Mouse (Mus musculus) heart, embryonic 11.5 days (tissue): ENCODE measurements around the gene Tln2. TPM values are rescaled to one million over a fixed set of nuclear protein-coding genes. Genes with fewer than 3 reads are reported as not detected.

Experiments used
- ATAC-seq: fragments of 200-750 bp; cut with Nextera tagmentation; replicated peaks from 2 replicates; pipeline ENCODE4 v1.8.0; 2017; ENCODE audit warnings: moderate library complexity; ENCODE audit not compliant: insufficient number of reproducible peaks, low FRiP score, low TSS enrichment
- H3K27ac ChIP-seq: fragments of 300-500 bp; sonication (generic); 2 replicates; pipeline ENCODE4 v1.5.1; 2014; ENCODE audit warnings: mild to moderate bottlenecking, low read depth, low read length
- H3K27me3 ChIP-seq: fragments of 300-500 bp; sonication (generic); 2 replicates; pipeline ENCODE4 v1.6.1; 2014; ENCODE audit warnings: mild to moderate bottlenecking, low read length, mixed read lengths; ENCODE audit not compliant: control insufficient read depth, insufficient read depth
- H3K36me3 ChIP-seq: fragments of 300-500 bp; sonication (generic); 2 replicates; pipeline ENCODE4 v1.6.1; 2014; ENCODE audit warnings: mild to moderate bottlenecking, low read length, moderate library complexity, mixed read lengths; ENCODE audit not compliant: control insufficient read depth, insufficient read depth
- H3K4me1 ChIP-seq: fragments of 300-500 bp; sonication (generic); 2 replicates; pipeline ENCODE4 v1.6.1; 2014; ENCODE audit warnings: low read length; ENCODE audit not compliant: control insufficient read depth, insufficient read depth
- H3K4me2 ChIP-seq: fragments of 300-500 bp; sonication (generic); 2 replicates; pipeline ENCODE4 v1.6.1; 2014; ENCODE audit warnings: mild to moderate bottlenecking, moderate library complexity
- H3K4me3 ChIP-seq: fragments of 300-500 bp; sonication (generic); 2 replicates; pipeline ENCODE4 v1.5.1; 2014; ENCODE audit warnings: low read depth, low read length
- H3K9ac ChIP-seq: fragments of 300-500 bp; sonication (generic); 2 replicates; pipeline ENCODE4 v1.6.1; 2014; ENCODE audit warnings: mild to moderate bottlenecking, low read depth, low read length, moderate library complexity
- H3K9me3 ChIP-seq: fragments of 300-500 bp; sonication (generic); replicated peaks from 2 replicates; pipeline ENCODE4 v1.6.1; 2016; ENCODE audit warnings: low read length; ENCODE audit not compliant: control insufficient read depth
- WGBS: fragments of 180-500 bp; shearing (Covaris S2); extraction: QIAGEN DNeasy Blood & Tissue Kit; methylation state at CpG from one replicate; pipeline ENCODE4 v1.1.7; 2014; ENCODE audit not compliant: insufficient replicate concordance; 5-methylcytosine and 5-hydroxymethylcytosine counted together
- polyA plus RNA-seq: library from polyadenylated mRNA; unstranded; fragments of >200 nt; fragmentation: Nextera tagmentation; extraction: Ambion mirVana; gene quantifications from 2 replicates; pipeline ENCODE4 v1.2.1, GENCODE M21; 2014

Gene Tln2
- 32.7 and 43.8 TPM in 2 replicates for polyA plus RNA-seq

DNA sequence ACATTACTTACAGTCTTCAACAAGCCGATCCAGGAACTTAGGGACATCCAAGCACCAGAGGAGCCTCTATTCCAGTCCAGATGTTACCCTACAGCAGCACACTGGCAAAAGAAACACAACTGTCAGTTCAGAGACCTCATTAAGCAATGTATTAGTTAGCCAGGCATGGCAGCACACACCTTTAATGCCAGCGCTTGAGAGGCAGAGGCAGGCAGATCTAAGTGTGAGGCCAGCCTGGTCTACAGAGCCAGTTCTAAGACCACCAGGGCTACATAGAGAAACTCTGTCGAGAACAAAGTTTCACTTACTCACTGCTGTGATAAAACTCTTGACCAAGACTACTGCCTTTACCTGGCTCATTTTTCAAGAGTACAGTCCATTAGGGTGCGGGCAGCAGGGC, at the start of gene Tln2:
Gene Tln2, minus strand, starts transcription at position 101 of the 400 bp plus-strand sequence.
- H3K9me3 ChIP-seq, result no peaks in the 10 kb centered on the region
- H3K27ac ChIP-seq, result no peak within 1 kb of the TSS
- H3K4me1 ChIP-seq, result no peaks in the 10 kb centered on the region; the same call in 1 of the 2 replicates
- no peak within 1 kb of the TSS for H3K4me2 ChIP-seq
- H3K4me3 ChIP-seq, result no peak within 1 kb of the TSS
- ATAC-seq, result no peak
- H3K36me3 ChIP-seq, result no peaks in the 10 kb centered on the region
- H3K9ac ChIP-seq, result no peak within 1 kb of the TSS
- 94% methylated on average over 4 of the region's 4 CpGs for WGBS
- no peaks in the 10 kb centered on the region for H3K27me3 ChIP-seq

DNA sequence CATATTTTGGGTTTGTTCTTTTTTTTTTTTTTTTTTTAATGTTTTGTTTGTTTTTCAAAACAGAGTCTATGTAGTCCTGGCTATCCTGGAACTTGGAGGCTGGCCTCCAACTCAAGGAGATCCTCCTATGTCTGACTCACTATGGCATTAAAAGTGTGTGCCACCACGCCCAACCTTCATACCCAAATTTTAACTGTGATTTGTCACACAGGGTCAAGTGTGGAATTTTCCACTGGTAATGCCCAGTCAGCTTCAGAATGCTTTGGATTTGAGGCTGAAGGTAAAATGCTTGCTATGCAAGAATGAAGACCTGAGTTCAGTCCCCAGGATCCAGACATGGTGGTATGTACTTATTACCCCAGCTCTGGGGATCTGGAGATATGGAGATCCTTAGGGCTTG, 49.7 kb upstream of the Tln2 start:
- Histone ChIP-seq H3K27ac (no peak overlapping the region), H3K36me3 (no peaks in the 10 kb centered on the region), H3K4me3 (no peak overlapping the region), H3K9me3 (no peaks in the 10 kb centered on the region), H3K4me1 (peaks cover 6% of the 10 kb centered on the region), H3K9ac (no peak overlapping the region), H3K4me2 (no peak overlapping the region), H3K27me3 (no peaks in the 10 kb centered on the region)
- WGBS, result 85% methylated on average over 1 of the region's 1 CpGs
- no peak for ATAC-seq

DNA sequence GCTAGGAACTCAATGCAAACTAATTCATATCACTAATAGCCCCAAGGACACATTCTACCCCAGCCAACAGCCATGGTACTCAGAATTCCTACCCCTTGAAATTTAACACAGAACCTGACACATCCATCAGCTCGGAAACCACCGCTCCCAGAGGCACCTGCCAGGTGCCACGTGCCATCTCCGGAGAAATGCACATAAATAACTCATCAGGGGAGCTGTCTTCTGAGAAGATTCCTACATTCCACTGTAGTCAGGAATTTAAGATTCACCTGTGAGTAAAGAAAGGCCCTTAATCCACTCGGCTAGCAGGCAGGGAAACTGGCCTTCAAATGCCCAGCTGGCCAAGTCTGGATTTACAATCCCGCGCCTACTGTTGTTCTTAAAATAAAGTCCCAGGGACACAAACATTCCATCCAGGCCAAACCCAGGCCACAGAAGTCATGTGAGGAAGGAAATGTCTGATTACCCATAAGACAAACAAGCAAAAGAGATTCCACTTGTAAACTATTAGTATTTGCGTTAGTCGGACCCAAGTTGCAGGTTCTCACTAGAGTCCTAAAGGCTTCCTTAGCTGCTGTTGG, 48.4 kb upstream of the Tln2 start:
- no peaks in the 10 kb centered on the region for H3K27me3 ChIP-seq
- no peaks in the 10 kb centered on the region for H3K36me3 ChIP-seq
- 72% methylated on average over 9 of the region's 9 CpGs for WGBS
- H3K4me3 ChIP-seq, result no peak overlapping the region
- H3K9me3 ChIP-seq, result no peaks in the 10 kb centered on the region
- H3K9ac ChIP-seq, result no peak overlapping the region
- H3K27ac ChIP-seq, result no peak overlapping the region
- peaks cover 6% of the 10 kb centered on the region for H3K4me1 ChIP-seq
- H3K4me2 ChIP-seq, result no peak overlapping the region
- no peak for ATAC-seq

DNA sequence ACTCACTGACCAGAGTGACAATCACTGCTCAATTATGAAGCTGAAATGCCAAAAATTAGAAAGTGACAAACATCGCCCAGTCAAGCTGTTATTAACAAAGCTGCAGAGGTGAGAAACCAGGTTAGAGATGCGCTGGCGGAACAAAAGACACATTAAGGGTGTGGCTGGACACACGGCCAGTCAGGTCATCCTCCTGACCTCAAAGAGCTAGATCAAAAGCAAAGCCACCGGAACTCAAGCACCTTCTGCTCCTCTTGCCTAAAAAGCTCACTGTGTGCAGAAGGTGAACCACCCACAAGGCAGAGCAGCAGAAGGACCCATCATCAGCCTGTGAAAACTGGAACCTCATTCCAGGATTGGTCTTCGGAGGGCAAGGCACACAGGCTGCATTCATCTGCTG, 47.8 kb upstream of the Tln2 start:
- Histone ChIP-seq H3K36me3 (no peaks in the 10 kb centered on the region), H3K27ac (no peak overlapping the region), H3K27me3 (no peaks in the 10 kb centered on the region), H3K4me1 (peaks cover 8% of the 10 kb centered on the region), H3K9me3 (no peaks in the 10 kb centered on the region), H3K9ac (no peak overlapping the region), H3K4me3 (no peak overlapping the region), H3K4me2 (no peak overlapping the region)
- WGBS, result 77% methylated on average over 6 of the region's 6 CpGs
- ATAC-seq, result no peak

DNA sequence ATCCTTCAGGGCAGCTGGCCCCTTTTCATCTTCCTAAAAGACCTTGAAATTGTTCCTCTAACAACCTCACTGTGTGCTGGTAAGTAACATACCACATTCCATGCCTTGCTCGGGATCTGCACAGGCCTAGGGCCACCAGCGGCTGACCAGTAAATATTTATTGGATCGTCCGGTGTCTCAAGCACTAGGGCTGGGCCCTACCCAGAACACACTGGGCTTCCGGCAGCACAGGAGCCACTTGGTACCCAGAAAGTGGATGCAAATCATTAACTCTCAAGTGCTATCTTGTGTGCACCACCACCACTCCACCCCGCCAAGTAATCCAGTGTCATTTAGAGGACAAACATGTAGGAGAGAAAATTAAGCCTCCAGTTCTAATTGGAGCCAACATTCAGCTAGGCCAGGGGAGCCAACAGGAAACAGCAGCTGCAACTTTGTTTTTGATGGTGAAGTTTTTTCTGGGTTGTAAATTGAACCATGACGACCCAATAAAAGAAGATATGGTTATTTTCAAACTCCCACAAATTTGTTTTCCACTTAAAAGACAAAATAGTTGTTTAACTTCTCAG, 46.4 kb upstream of the Tln2 start:
- ATAC-seq, result no peak

DNA sequence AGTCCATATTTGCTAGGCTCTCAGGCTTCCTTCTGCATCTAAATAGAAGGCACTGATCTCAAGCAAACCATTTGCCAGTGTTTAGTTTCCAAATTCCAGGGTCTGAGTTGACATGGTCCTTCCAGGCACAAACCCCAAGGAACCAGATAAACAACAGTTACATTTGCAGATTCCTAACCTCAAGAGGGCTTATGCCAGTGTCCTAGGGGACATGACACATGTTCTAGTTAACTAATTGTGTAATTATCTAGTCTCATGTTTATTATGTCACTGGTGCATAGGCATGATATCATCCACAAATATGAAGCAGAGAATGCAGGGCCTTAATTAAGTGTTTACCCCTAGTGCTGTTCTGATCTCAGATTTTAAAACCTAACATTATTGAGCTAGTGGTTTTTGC, 45.4 kb upstream of the Tln2 start:
- Histone ChIP-seq H3K36me3 (no peaks in the 10 kb centered on the region), H3K4me1 (peaks cover 13% of the 10 kb centered on the region), H3K27me3 (no peaks in the 10 kb centered on the region), H3K9me3 (no peaks in the 10 kb centered on the region), H3K27ac (no peak overlapping the region), H3K4me3 (no peak overlapping the region), H3K4me2 (no peak overlapping the region), H3K9ac (no peak overlapping the region)
- ATAC-seq, result no peak

More for the DNA sequence above, 46.4 kb upstream of the Tln2 start:
- peaks cover 9% of the 10 kb centered on the region for H3K4me1 ChIP-seq
- H3K36me3 ChIP-seq, result no peaks in the 10 kb centered on the region
- 49% methylated on average over 7 of the region's 7 CpGs for WGBS
- H3K4me3 ChIP-seq, result no peak overlapping the region
- no peaks in the 10 kb centered on the region for H3K9me3 ChIP-seq
- H3K4me2 ChIP-seq, result no peak overlapping the region
- no peak overlapping the region for H3K9ac ChIP-seq
- H3K27me3 ChIP-seq, result no peaks in the 10 kb centered on the region
- no peak overlapping the region for H3K27ac ChIP-seq

DNA sequence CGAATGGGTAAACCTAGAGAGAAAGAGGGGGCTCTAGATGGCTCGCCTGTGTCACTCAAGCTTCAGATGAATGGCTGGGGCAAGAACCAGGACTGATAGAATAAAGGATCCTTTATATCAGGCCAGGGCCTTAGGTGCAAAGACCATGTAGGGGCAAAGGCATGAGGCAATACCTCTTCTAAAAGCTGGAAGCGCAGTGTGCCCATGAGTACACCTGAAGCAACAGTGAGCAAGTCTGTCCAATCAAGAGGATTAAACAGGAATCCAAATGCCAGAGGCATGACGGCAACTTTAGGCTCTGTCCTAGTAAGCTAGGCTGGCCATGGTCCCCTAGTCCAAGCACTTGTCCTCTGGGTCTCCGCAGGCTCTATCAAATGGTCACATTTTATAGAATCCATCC, 42.8 kb upstream of the Tln2 start:
- H3K27me3 ChIP-seq, result no peaks in the 10 kb centered on the region
- no peak overlapping the region for H3K27ac ChIP-seq
- WGBS, result 81% methylated on average over 5 of the region's 5 CpGs
- H3K4me3 ChIP-seq, result no peak overlapping the region
- no peak overlapping the region for H3K9ac ChIP-seq
- H3K4me2 ChIP-seq, result no peak overlapping the region
- H3K36me3 ChIP-seq, result no peaks in the 10 kb centered on the region
- no peak for ATAC-seq
- peaks cover 12% of the 10 kb centered on the region for H3K4me1 ChIP-seq
- H3K9me3 ChIP-seq, result no peaks in the 10 kb centered on the region

DNA sequence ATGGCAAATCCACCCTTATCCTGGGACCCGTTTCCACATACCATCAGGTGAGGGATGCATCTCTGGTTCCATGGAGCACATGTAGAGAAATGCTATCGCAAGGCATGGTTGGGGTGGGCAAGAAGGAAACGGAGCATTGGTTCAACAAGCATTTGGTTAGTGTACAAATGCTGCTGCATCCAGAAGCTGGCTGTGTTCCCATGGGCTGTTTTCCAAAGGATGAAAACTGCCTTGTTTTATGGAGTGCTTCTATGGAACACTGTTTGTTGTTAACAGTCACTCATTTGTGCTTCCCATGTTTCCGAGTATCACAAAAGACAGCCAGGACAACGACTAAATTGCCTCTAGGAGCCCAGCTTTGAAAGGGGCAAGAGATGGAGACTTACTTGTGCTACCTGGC, 35.7 kb upstream of the Tln2 start:
- Histone ChIP-seq H3K9me3 (no peaks in the 10 kb centered on the region), H3K4me3 (no peak overlapping the region), H3K27me3 (no peaks in the 10 kb centered on the region), H3K4me1 (peaks cover 5% of the 10 kb centered on the region), H3K9ac (no peak overlapping the region), H3K36me3 (no peaks in the 10 kb centered on the region), H3K4me2 (no peak overlapping the region), H3K27ac (no peak overlapping the region)
- WGBS, result 88% methylated on average over 5 of the region's 5 CpGs
- no peak for ATAC-seq

DNA sequence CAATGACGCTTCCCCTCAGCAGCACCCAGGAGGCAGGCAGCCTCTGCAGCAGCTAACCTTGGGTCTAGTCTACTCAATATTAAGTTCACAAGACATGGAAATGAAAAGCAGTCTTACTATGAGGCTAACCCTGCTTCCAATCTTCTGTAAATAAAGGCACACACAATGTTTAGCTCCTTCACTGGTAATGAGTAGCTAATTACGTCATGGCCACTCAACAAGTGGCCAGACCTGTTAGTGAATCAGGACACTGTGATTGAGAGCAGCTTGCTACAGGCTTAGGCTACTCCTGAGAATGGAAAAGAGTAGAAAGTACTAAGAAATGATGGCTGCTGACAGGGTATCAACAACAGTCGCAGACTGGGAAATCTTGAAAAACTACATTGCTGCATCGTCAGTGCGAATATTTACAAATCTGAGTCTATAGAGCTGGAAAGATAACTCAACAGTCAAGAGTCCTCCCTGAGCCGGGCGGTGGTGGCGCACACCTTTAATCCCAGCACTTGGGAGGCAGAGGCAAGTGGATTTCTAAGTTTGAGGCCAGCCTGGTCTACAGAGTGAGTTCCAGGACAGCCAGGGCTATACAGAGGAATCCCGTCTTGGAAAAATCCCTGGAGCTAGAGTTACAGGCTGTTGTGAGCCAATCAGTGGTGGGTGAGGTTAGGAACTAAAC, 34.1 kb upstream of the Tln2 start:
- Histone ChIP-seq H3K4me3 (no peak overlapping the region), H3K27ac (no peak overlapping the region), H3K36me3 (no peaks in the 10 kb centered on the region), H3K27me3 (no peaks in the 10 kb centered on the region), H3K4me1 (peaks cover 6% of the 10 kb centered on the region), H3K9me3 (no peaks in the 10 kb centered on the region), H3K4me2 (no peak overlapping the region), H3K9ac (no peak overlapping the region)
- 87% methylated on average over 9 of the region's 9 CpGs for WGBS
- no peak for ATAC-seq
